Mouse (Mus musculus) stomach, embryonic 14.5 days (tissue): ENCODE data around the gene Reps2. TPM values are rescaled to one million over a fixed set of nuclear protein-coding genes. Genes with fewer than 3 reads are reported as not detected.

Source experiments
- ATAC-seq: fragments of 200-750 bp; cut with Nextera tagmentation; 2 replicates; pipeline ENCODE4 v1.8.0; 2017; ENCODE audit warnings: low read depth, moderate TSS enrichment; ENCODE audit not compliant: insufficient number of reproducible peaks, insufficient read depth, low FRiP score
- H3K27ac ChIP-seq: fragments of 300-500 bp; sonication (generic); 2 replicates; pipeline ENCODE4 v1.5.1; 2014; ENCODE audit warnings: mild to moderate bottlenecking, low read length, moderate library complexity, mixed read lengths
- H3K27me3 ChIP-seq: fragments of 300-500 bp; sonication (generic); 2 replicates; pipeline ENCODE4 v1.6.1; 2014; ENCODE audit warnings: low read length, control low read depth, mixed read lengths; ENCODE audit not compliant: control insufficient read depth, insufficient read depth
- H3K36me3 ChIP-seq: fragments of 300-500 bp; sonication (generic); 2 replicates; pipeline ENCODE4 v1.6.1; 2014; ENCODE audit warnings: mild to moderate bottlenecking, control low read depth, low read length, moderate library complexity, mixed read lengths; ENCODE audit not compliant: control insufficient read depth, insufficient read depth
- H3K4me1 ChIP-seq: fragments of 300-500 bp; sonication (generic); 2 replicates; pipeline ENCODE4 v1.6.1; 2014; ENCODE audit warnings: low read length, control low read depth, mixed read lengths; ENCODE audit not compliant: control insufficient read depth, insufficient read depth
- H3K4me2 ChIP-seq: fragments of 300-500 bp; sonication (generic); replicated peaks from 2 replicates; pipeline ENCODE4 v1.6.1; 2014; ENCODE audit warnings: low read depth, low read length, control low read depth
- H3K4me3 ChIP-seq: fragments of 300-500 bp; sonication (generic); 2 replicates; pipeline ENCODE4 v1.5.1; 2014; ENCODE audit warnings: low read depth, low read length, control low read depth
- H3K9ac ChIP-seq: fragments of 300-500 bp; sonication (generic); replicated peaks from 2 replicates; pipeline ENCODE4 v1.6.1; 2014; ENCODE audit warnings: low read depth, mild to moderate bottlenecking, control low read depth, low read length, moderate library complexity, mixed read lengths
- H3K9me3 ChIP-seq: fragments of 300-500 bp; sonication (generic); 2 replicates; pipeline ENCODE4 v1.6.1; 2016; ENCODE audit warnings: low read depth, low read length, control low read depth; ENCODE audit not compliant: control insufficient read depth
- WGBS: fragments of 180-500 bp; shearing (Covaris S2); extraction: QIAGEN DNeasy Blood & Tissue Kit; methylation state at CpG from one replicate; pipeline ENCODE4 v1.1.7; 2014; 5-methylcytosine and 5-hydroxymethylcytosine counted together
- polyA plus RNA-seq: library from polyadenylated mRNA; unstranded; fragments of >200 nt; fragmentation: Nextera tagmentation; extraction: Ambion mirVana; gene quantifications from 2 replicates; pipeline ENCODE4 v1.2.1, GENCODE M21; 2014

Gene Reps2
- polyA plus RNA-seq, 1 experiment from 2014 or later: 3.2 TPM

DNA sequence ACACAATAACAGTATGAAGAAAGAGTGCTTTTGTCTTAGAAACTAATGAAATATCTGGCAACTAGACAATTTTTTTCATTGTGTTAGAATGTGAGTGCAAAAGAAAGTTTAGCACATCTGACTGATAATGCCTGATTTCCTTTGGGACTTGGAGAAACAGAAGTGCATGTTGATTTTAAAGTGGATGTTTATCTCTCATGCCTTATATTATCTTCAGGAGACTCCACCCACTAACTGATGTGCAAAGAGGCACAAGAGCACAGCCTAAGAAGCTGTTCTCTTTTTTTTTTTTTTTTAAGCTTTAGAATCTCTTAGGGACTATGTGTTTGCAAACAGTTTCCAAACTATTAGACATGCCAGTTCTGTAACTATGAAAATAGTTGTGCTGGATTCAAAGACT is 7.7 kb upstream of the Reps2 start:
- no peak overlapping the region for H3K9ac ChIP-seq
- ATAC-seq: no peak
- H3K27me3 ChIP-seq: no peaks in the 10 kb centered on the region
- H3K4me1 ChIP-seq: no peaks in the 10 kb centered on the region
- no peak overlapping the region for H3K27ac ChIP-seq
- H3K9me3 ChIP-seq: no peaks in the 10 kb centered on the region
- H3K4me3 ChIP-seq: no peak overlapping the region
- H3K4me2 ChIP-seq: no peak overlapping the region
- H3K36me3 ChIP-seq: no peaks in the 10 kb centered on the region

DNA sequence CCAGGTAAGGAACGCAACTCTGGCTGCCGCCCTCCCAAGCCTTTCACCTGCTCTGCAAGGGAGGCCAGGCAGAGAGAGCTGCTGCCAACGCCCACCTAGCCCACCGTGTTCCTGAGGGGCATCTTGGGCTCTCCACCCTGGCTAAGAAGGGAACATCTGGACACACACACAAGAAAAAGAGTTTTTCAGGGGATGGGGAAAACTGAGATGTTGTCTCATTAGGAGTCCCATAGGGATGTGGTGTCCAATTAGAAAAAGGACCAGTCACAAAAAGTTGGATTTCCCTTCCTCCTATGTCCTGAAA is 292 bp upstream of the Reps2 start:
- no peaks in the 10 kb centered on the region for H3K36me3 ChIP-seq
- WGBS: 15% methylated on average over 4 of the region's 4 CpGs
- H3K4me1 ChIP-seq: no peaks in the 10 kb centered on the region
- peak overlapping the region; percentile 73 for H3K4me2 ChIP-seq
- ATAC-seq: no peak
- no peaks in the 10 kb centered on the region for H3K9me3 ChIP-seq
- H3K9ac ChIP-seq: no peak overlapping the region
- peak overlapping the region; percentile 45 for H3K4me3 ChIP-seq
- no peak overlapping the region for H3K27ac ChIP-seq
- no peaks in the 10 kb centered on the region for H3K27me3 ChIP-seq

DNA sequence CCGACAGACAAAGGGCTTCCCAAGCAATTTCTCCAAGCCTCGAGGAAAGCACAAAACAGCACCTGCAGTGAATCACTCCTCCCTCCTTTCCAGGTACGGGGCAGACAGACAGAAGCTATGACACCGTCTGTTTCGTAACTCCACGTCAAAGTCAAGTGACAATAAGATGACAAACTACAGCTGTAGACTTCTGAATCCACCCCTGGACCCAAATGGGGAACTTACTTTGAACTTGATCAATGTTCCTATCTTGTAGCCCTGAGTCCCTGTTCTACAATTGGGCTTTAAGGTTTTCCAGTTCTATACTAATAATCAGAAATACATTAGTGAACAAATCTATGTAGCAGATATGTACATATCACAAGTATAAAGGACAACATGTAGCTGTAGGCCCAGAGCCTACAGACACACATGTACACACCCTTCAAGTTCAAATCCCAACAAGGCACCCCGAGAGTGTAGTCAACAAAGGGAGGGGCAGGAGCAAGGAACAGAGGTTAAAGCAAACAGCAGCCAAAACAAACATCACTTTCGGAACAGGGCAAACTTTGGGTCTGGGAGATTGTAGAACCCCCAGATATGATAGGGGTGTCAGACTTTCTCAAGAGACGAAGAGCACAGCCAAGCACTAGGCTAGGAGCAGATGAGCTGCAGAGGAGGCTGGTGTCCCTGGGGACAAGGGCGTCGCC is 903 bp downstream of the Reps2 start:
- Histone ChIP-seq H3K27me3 (no peaks in the 10 kb centered on the region), H3K27ac (no peak overlapping the region), H3K4me1 (no peaks in the 10 kb centered on the region), H3K9me3 (no peaks in the 10 kb centered on the region), H3K4me3 (peak overlapping the region; percentile 45), H3K4me2 (peak overlapping the region; percentile 73), H3K9ac (no peak overlapping the region), H3K36me3 (no peaks in the 10 kb centered on the region)
- no peak for ATAC-seq
- WGBS: 55% methylated on average over 11 of the region's 11 CpGs

DNA sequence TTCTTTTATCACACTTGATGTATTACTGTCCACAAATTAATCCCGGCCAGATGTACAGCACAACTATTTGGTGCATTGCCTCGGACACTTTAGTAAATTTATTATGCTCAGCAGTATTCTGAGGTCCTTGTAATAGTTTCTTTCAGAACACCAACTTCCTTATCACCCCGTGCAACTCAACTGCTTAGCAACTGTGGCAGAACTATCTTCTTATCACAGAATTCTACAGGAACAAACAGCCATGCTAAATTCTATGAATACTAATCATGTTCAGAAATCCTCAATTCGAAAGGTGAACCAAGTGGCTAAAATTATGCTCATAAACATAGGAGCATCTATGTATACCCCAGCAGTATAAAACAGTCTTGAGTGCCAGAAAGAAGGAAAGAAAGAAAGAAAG is 1.7 kb downstream of the Reps2 start:
- Histone ChIP-seq H3K36me3 (no peaks in the 10 kb centered on the region), H3K9me3 (no peaks in the 10 kb centered on the region), H3K9ac (no peak overlapping the region), H3K4me2 (no peak overlapping the region), H3K4me1 (no peaks in the 10 kb centered on the region), H3K27me3 (no peaks in the 10 kb centered on the region), H3K27ac (no peak overlapping the region), H3K4me3 (no peak overlapping the region)
- WGBS: 66% methylated on average over 4 of the region's 4 CpGs
- no peak for ATAC-seq

DNA sequence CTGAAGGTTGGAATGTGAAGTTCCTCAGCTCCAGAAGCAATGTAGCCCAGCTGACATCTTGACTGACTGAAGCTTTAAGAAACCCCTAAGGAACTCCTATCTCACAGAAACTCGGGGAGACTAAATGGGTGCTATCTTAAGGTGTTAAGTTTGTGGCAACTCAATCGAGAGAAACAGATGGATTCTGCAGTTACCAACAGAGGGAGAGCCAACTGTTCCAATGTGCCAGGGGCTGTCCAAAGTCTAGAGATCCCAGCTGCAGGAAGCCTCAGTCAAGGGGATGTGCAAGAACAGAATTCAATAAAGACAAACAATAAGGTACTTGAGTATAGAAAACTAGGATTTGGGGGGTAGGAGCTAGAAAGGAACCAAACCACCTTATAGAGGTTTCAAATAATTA is 8.3 kb downstream of the Reps2 start:
- H3K9me3 ChIP-seq: no peaks in the 10 kb centered on the region
- no peak for ATAC-seq
- H3K4me1 ChIP-seq: no peaks in the 10 kb centered on the region
- no peaks in the 10 kb centered on the region for H3K36me3 ChIP-seq
- 29% methylated on average over 2 of the region's 2 CpGs for WGBS
- no peak overlapping the region for H3K4me3 ChIP-seq
- no peak overlapping the region for H3K27ac ChIP-seq
- H3K27me3 ChIP-seq: no peaks in the 10 kb centered on the region
- H3K9ac ChIP-seq: no peak overlapping the region
- no peak overlapping the region for H3K4me2 ChIP-seq

DNA sequence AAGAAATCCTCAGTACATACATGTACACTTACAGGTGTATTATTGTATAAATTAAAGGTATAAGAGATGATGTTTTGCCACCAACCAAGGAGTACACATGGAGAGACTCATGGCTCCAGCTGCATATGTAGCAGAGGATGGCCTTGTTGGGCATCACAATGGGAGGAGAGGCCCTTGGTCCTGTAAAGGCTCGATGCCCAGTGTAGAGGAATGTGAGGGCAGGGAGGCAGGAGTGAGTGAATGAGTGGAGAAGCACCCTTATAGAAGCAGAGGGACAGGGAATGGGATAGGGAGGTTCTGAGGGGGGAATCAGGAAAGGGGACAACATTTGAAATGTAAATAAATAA is 21.4 kb downstream of the Reps2 start:
- WGBS: 65% methylated on average over 1 of the region's 1 CpGs
- no peaks in the 10 kb centered on the region for H3K27me3 ChIP-seq
- no peaks in the 10 kb centered on the region for H3K36me3 ChIP-seq
- no peak overlapping the region for H3K27ac ChIP-seq
- no peak for ATAC-seq
- H3K9ac ChIP-seq: no peak overlapping the region
- H3K4me1 ChIP-seq: no peaks in the 10 kb centered on the region
- no peak overlapping the region for H3K4me2 ChIP-seq
- no peak overlapping the region for H3K4me3 ChIP-seq
- H3K9me3 ChIP-seq: no peaks in the 10 kb centered on the region

DNA sequence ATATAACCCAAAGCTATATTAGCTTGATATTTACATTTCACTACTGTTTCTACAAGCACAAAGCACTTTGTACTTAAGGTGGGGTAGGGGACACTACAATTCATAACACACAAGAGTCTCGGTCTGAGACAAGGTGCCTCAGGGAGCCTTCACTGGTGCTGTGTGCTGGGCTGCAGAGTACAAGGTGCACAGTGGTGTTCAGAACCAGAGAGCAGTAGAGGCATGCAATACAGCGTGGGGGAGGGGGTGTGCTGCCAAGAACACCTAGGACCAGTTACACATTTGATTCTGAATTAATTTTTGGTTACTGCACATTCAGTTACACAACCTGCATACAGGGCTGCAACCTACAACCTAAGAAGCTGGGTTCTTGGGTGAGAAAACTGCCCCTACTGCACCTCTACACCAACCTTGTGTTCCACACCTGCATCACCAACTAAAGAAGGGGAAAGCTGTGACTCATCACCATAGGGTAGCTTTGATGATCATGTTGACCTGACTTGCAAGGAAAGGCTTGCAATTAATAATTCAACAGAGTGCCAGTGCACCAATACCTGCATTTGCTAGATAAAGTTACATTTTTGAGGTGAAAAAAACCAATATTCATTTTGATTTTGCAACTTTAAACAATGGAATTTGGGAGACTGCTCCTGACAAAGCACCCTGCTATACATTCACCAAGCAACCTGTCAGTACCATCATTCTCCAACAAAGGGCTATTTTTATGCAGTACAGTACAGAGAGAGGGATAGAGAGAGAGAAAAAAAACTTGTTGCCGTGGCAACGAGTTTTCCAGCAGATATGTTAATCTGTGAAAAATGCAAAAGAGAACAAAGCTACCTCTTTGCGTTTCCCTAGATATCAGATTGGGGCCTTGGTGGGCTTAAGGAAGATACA is 22.0 kb downstream of the Reps2 start:
- no peak for ATAC-seq
- Histone ChIP-seq H3K36me3 (no peaks in the 10 kb centered on the region), H3K9ac (no peak overlapping the region), H3K27ac (no peak overlapping the region), H3K4me1 (no peaks in the 10 kb centered on the region), H3K4me3 (no peak overlapping the region), H3K4me2 (no peak overlapping the region), H3K9me3 (no peaks in the 10 kb centered on the region), H3K27me3 (no peaks in the 10 kb centered on the region)
- 78% methylated on average over 5 of the region's 5 CpGs for WGBS

DNA sequence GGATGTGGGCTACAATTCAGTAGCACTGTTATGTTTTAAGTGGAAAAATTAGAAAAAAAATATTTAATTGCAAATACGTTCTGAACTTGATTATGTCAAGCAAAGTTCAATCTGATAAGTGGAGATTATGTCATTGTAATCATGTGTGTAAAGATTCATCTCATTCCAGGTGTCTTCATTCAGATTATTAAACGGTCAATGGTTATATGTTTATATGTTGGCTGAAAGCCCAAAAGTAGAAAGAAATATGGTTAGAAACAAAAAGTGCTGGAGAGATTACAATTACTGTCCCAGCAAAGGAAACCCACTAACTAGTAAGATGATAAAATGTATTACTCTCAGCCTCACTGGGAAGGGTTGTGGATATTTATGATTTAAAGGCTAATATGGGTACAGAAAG is 23.7 kb downstream of the Reps2 start:
- WGBS: 45% methylated on average over 2 of the region's 2 CpGs
- Histone ChIP-seq H3K4me1 (no peaks in the 10 kb centered on the region), H3K27me3 (no peaks in the 10 kb centered on the region), H3K9ac (no peak overlapping the region), H3K36me3 (no peaks in the 10 kb centered on the region), H3K4me3 (no peak overlapping the region), H3K4me2 (no peak overlapping the region), H3K27ac (no peak overlapping the region), H3K9me3 (no peaks in the 10 kb centered on the region)
- no peak for ATAC-seq

DNA sequence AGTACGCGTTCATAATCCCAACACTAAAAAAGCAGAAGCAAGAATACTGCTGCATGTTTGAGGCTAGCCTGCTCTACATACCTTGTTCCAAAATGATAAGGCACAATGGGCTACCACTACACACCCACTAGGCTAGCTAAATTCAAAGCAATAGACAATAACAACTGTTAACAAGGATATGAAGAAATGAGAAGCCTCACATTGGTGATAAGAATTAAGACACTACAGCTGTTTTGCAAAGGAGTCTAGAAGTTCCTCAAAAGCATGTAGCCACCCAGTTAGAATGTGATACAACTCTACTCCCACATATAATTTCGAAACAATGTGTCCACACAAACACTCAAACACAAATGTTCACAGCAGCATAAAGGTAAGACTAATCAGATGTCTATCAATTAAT is 24.9 kb downstream of the Reps2 start:
- H3K4me3 ChIP-seq: no peak overlapping the region

More for the DNA sequence above, 24.9 kb downstream of the Reps2 start:
- 90% methylated on average over 3 of the region's 3 CpGs for WGBS
- Histone ChIP-seq H3K9ac (no peak overlapping the region), H3K4me2 (no peak overlapping the region), H3K9me3 (no peaks in the 10 kb centered on the region), H3K36me3 (no peaks in the 10 kb centered on the region), H3K27me3 (no peaks in the 10 kb centered on the region), H3K4me1 (no peaks in the 10 kb centered on the region), H3K27ac (no peak overlapping the region)
- no peak for ATAC-seq
